Mouse (Mus musculus) layer of hippocampus, adult 18-20 months (tissue): ENCODE data around the gene Efna5. TPM values are rescaled to one million over a fixed set of nuclear protein-coding genes. Genes with fewer than 3 reads are reported as not detected.

ENCODE experiments used
- DNase-seq, 2 experiments: peaks; one replicate each; pipeline ENCODE4 v3.0.0; 2022; ENCODE audit warnings: low spot score in 2 of 2
- total RNA-seq, 2 experiments: library from RNA; stranded (reverse); gene quantifications; 2 replicates each; pipeline ENCODE4 v1.2.3; 2021

Gene Efna5
- total RNA-seq, 2 experiments from 2014 or later: 8.2 to 9.8 TPM

DNA sequence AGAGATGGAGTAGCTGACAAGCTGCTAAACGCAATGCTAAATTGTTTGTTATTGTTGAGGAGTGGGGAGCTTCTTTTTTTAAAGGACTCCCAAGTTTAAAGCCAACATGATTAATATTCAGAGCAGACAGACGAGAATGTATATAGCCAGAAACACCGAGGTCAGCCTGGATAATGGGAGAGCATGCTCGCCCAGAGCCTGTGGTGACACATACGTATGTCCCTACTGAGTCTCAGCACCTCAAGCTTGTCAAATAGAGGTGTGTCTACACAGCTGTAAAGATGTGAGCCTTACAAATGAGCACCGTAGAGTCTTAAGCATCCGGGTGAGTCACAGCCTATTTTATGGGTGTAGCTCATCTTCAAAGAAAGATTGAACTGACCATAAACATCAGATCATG is 318.7 kb downstream of the Efna5 start:
- no peak for DNase-seq

DNA sequence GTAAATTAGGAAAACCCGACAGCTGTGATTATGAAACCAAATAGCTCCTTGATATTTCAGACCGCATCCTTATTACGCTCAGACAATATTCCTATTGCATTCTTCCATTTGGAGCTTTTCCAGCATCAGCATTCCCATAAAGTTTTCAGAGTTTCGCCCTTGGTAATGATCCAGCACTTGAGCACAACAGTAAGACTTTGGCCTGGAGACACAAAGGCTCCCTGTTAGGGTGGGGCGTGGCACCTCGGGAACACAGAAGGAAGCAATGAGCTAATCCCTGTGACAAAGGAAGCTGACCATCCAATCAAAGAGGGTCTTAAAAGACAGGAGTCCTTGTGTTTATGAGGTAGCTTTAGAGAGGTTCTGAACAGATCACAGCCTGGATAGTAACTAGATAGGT is 323.9 kb downstream of the Efna5 start:
- no peak for DNase-seq
